Mouse (Mus musculus) CH12.LX (cell line): ENCODE data around the gene Rasgef1c. TPM values are rescaled to one million over a fixed set of nuclear protein-coding genes. Genes with fewer than 3 reads are reported as not detected.

Source experiments
- DNase-seq: peaks from one replicate; pipeline ENCODE4 v3.0.0-alpha.2; 2013; ENCODE audit errors: extremely low read depth
- H3K27ac ChIP-seq: 2 replicates; pipeline ENCODE4 v1.5.1; 2012; ENCODE audit warnings: low read depth, mild to moderate bottlenecking, control low read depth, moderate library complexity; ENCODE audit not compliant: insufficient read depth
- H3K27me3 ChIP-seq: replicated peaks from 2 replicates; pipeline ENCODE3; 2012; ENCODE audit warnings: inconsistent platforms
- H3K36me3 ChIP-seq, 2 experiments: replicated peaks in 1 of 2; 2 replicates each; pipeline versions ENCODE3 to v1.6.1; 2012; ENCODE audit warnings: inconsistent platforms in 1 of 2, low read length in 1 of 2, mild to moderate bottlenecking in 1 of 2, mixed read lengths in 1 of 2, moderate library complexity in 1 of 2; ENCODE audit not compliant: control insufficient read depth in 1 of 2, insufficient read depth in 1 of 2
- H3K4me1 ChIP-seq, 2 experiments: 2 replicates each; pipeline ENCODE4 v1.6.1; 2012; ENCODE audit warnings: inconsistent platforms in 1 of 2, moderate library complexity in 1 of 2; ENCODE audit not compliant: insufficient read depth in 2 of 2, control insufficient read depth in 1 of 2
- H3K4me2 ChIP-seq: 2 replicates; pipeline ENCODE4 v1.6.1; 2012; ENCODE audit warnings: low read depth, mild to moderate bottlenecking, control low read depth; ENCODE audit not compliant: poor library complexity, insufficient read depth, severe bottlenecking
- H3K4me3 ChIP-seq, 3 experiments: fragments of 150-350 bp in 1 of 3; sonication (generic) in 1 of 3; replicated peaks in 1 of 3; 2 replicates each; pipeline versions ENCODE3 to v1.5.1; 2011 to 2012; ENCODE audit warnings: low read depth in 2 of 3, low read length in 2 of 3, mild to moderate bottlenecking in 2 of 3, moderate library complexity in 2 of 3, control low read depth in 1 of 3, improper control_type of control experiment in 1 of 3, inconsistent platforms in 1 of 3, mixed read lengths in 1 of 3; ENCODE audit not compliant: poor library complexity in 1 of 3
- H3K79me2 ChIP-seq: replicated peaks from 2 replicates; pipeline ENCODE4 v1.6.1; 2012; ENCODE audit warnings: mild to moderate bottlenecking, moderate library complexity; ENCODE audit not compliant: control insufficient read depth, poor library complexity, insufficient read depth, severe bottlenecking; ENCODE audit errors: extremely low read depth
- H3K9ac ChIP-seq: 2 replicates; pipeline ENCODE4 v1.6.1; 2012; ENCODE audit warnings: low read depth, mild to moderate bottlenecking, control low read depth, moderate library complexity; ENCODE audit not compliant: insufficient read depth
- H3K9me3 ChIP-seq: replicated peaks from 2 replicates; pipeline ENCODE3; 2012; ENCODE audit warnings: low read length, inconsistent platforms, mixed read lengths
- CHD1 ChIP-seq: IDR thresholded peaks from 2 replicates; pipeline ENCODE4 v1.6.1; 2012; ENCODE audit warnings: low read depth, low read length, improper control_type of control experiment, inconsistent platforms
- CHD2 ChIP-seq: IDR thresholded peaks from 2 replicates; pipeline ENCODE4 v1.6.1; 2011; ENCODE audit warnings: low read length, improper control_type of control experiment
- CTCF ChIP-seq, 2 experiments: IDR thresholded peaks in 1 of 2; conservative IDR thresholded peaks in 1 of 2; 2 replicates each; pipeline ENCODE4 v1.5.1; 2011 to 2012; ENCODE audit warnings: low read depth in 2 of 2, low read length in 2 of 2, improper control_type of control experiment in 1 of 2, inconsistent platforms in 1 of 2, mild to moderate bottlenecking in 1 of 2, moderate library complexity in 1 of 2
- E2F4 ChIP-seq: IDR thresholded peaks from 2 replicates; pipeline ENCODE4 v1.6.1; 2011; ENCODE audit warnings: low read depth, low read length, improper control_type of control experiment; ENCODE audit not compliant: insufficient replicate concordance
- ETS1 ChIP-seq: conservative IDR thresholded peaks from 2 replicates; pipeline ENCODE4 v1.6.1; 2012; ENCODE audit warnings: low read depth, mild to moderate bottlenecking, inconsistent platforms, low read length, improper control_type of control experiment, moderate library complexity
- JUND ChIP-seq: conservative IDR thresholded peaks from 2 replicates; pipeline ENCODE4 v1.6.1; 2011; ENCODE audit warnings: low read depth, low read length, improper control_type of control experiment
- MAFK ChIP-seq: IDR thresholded peaks from 2 replicates; pipeline ENCODE4 v1.6.1; 2011; ENCODE audit warnings: low read length, improper control_type of control experiment; ENCODE audit not compliant: insufficient replicate concordance
- MYC ChIP-seq: IDR thresholded peaks from 2 replicates; pipeline ENCODE4 v1.6.1; 2011; ENCODE audit warnings: low read depth, mild to moderate bottlenecking, improper control_type of control experiment, low read length
- NRF1 ChIP-seq: IDR thresholded peaks from 2 replicates; pipeline ENCODE4 v1.6.1; 2014; ENCODE audit warnings: low read depth, mild to moderate bottlenecking, inconsistent platforms, low read length, improper control_type of control experiment, moderate library complexity
- RAD21 ChIP-seq: IDR thresholded peaks from 2 replicates; pipeline ENCODE4 v1.6.1; 2011; ENCODE audit warnings: low read depth, mild to moderate bottlenecking, low read length, improper control_type of control experiment, moderate library complexity
- RCOR1 ChIP-seq: conservative IDR thresholded peaks from 2 replicates; pipeline ENCODE4 v1.6.1; 2012; ENCODE audit warnings: low read depth, mild to moderate bottlenecking, inconsistent platforms, low read length, improper control_type of control experiment
- SIN3A ChIP-seq: IDR thresholded peaks from 2 replicates; pipeline ENCODE4 v1.6.1; 2012; ENCODE audit warnings: low read length, improper control_type of control experiment, inconsistent platforms
- TBP ChIP-seq: conservative IDR thresholded peaks from 2 replicates; pipeline ENCODE4 v1.6.1; 2011; ENCODE audit warnings: low read depth, low read length, improper control_type of control experiment
- TCF12 ChIP-seq: IDR thresholded peaks from 2 replicates; pipeline ENCODE4 v1.6.1; 2014; ENCODE audit warnings: low read depth, mild to moderate bottlenecking, inconsistent platforms, low read length, improper control_type of control experiment
- USF2 ChIP-seq: conservative IDR thresholded peaks from 2 replicates; pipeline ENCODE4 v1.6.1; 2011; ENCODE audit warnings: low read depth, low read length, improper control_type of control experiment
- ZC3H11A ChIP-seq: IDR thresholded peaks from 2 replicates; pipeline ENCODE4 v1.6.1; 2012; ENCODE audit warnings: low read depth, mild to moderate bottlenecking, inconsistent platforms, low read length, improper control_type of control experiment
- dilution Hi-C: fragments of 300-500 bp; cut with MboI; formaldehyde crosslinking; loops from 2 replicates; pipeline ENCODE4 v1.14.3; 2020; ENCODE audit warnings: low sequenced_read_pairs; ENCODE audit not compliant: extremely low pct_unique_long_range_greater_than_20kb, extremely low pct_ligation_motif_present
- in situ Hi-C: fragments of 300-500 bp; cut with MboI; formaldehyde crosslinking; loops from 3 replicates; pipeline ENCODE4 v1.14.3; 2019; ENCODE audit warnings: low sequenced_read_pairs, low pct_ligation_motif_present, low pct_unique_long_range_greater_than_20kb, mixed read lengths
- polyA plus RNA-seq: library from polyadenylated mRNA; unstranded; fragments of >175 nt; gene quantifications from 2 replicates; pipeline ENCODE4 v1.2.1, GENCODE M21; 2012; ENCODE audit warnings: low read depth; ENCODE audit not compliant: insufficient read length
- total RNA-seq, 2 experiments: library from RNA; depleted of rRNA; stranded (reverse); fragments of 300-350 nt in 1 of 2; fragments of >200 nt in 1 of 2; gene quantifications; 2 replicates each; pipeline ENCODE4 v1.2.3; 2012 to 2014

Gene Rasgef1c
- total and polyA plus RNA-seq, 3 experiments = not detected

DNA sequence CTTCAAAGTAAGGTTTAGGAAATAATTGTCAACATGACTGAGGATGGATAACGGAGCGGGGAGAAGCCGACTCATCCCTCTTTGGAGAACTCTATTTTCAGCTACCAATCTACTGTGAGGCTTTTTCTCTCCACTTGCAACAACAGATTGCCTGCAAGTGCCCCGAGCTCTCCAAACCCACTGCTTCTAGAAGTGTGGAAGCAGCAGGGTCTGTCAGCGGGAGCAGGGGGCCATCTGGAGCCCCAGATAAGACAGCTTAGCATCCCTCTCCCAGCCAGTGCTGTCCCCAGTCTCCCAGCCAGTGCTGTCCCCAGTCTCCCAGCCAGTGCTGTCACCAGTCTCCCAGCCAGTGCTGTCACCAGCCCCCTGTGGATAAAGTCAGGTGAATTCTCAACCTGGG lies 48.2 kb downstream of the Rasgef1c start:
- Histone ChIP-seq H3K27ac (no peak overlapping the region), H3K4me1 (no peaks in the 10 kb centered on the region), H3K9ac (no peak overlapping the region), H3K27me3 (peaks cover 46% of the 10 kb centered on the region), H3K79me2 (no peaks in the 10 kb centered on the region), H3K4me2 (no peak overlapping the region), H3K36me3 (no peaks in the 10 kb centered on the region), H3K9me3 (no peaks in the 10 kb centered on the region), H3K4me3 (no peak overlapping the region)
- dilution Hi-C loops (no loop called here), in situ Hi-C loops (no loop called here)
- TF ChIP-seq JUND (no peak), ETS1 (no peak), TBP (no peak), NRF1 (no peak), RCOR1 (no peak), CTCF (conservative IDR thresholded peaks at IDR 0.05 in 1 of 2, IDR thresholded peaks at IDR 0.05 in 1 of 2; ENCODE audit: low read depth in 2 of 2, low read length in 2 of 2) (no peak), SIN3A (no peak), CHD2 (no peak)
- DNase-seq = no peak

DNA sequence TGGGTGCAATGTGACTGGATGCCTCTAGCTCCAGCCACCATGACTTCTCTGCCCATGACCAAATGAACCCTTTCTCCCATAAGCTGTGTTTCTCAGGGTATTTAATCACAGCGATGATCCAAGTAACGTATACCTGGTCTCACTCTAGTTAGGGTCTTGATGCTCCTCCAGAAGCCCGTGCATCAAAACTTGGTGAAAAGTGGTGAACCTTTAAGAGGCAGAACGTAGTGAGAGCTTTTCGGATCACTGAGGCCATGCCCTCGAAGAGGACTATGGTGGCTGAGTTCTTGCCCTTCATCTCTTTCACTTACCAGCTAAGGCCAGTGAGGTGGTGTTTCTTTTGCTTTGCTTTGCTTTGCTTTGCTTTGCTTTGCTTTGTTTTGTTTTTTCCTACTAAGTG lies 52.0 kb downstream of the Rasgef1c start:
- dilution Hi-C loops (no loop called here), in situ Hi-C loops (no loop called here)
- no peak for TF ChIP-seq E2F4
- TF ChIP-seq MAFK = no peak
- TF ChIP-seq RCOR1 = no peak
- TF ChIP-seq TCF12 = no peak
- TF ChIP-seq RAD21 = no peak
- no peak for TF ChIP-seq CHD1
- no peak for TF ChIP-seq USF2
- no peak for TF ChIP-seq CTCF (conservative IDR thresholded peaks at IDR 0.05 in 1 of 2, IDR thresholded peaks at IDR 0.05 in 1 of 2; ENCODE audit: low read depth in 2 of 2, low read length in 2 of 2)
- no peak for TF ChIP-seq ZC3H11A
- no peak for TF ChIP-seq MYC
- no peak for TF ChIP-seq TBP
- Histone ChIP-seq H3K9ac (no peak overlapping the region), H3K79me2 (no peaks in the 10 kb centered on the region), H3K4me1 (no peaks in the 10 kb centered on the region), H3K4me2 (no peak overlapping the region), H3K36me3 (no peaks in the 10 kb centered on the region), H3K4me3 (no peak overlapping the region), H3K27me3 (peaks cover 68% of the 10 kb centered on the region), H3K27ac (no peak overlapping the region), H3K9me3 (no peaks in the 10 kb centered on the region)
- no peak for DNase-seq
